Mouse (Mus musculus) midbrain, postnatal 0 days (tissue): Measurements from ENCODE around the gene Nudt16l1. TPM values are rescaled to one million over a fixed set of nuclear protein-coding genes. Genes with fewer than 3 reads are reported as not detected.

Experiments used
- ATAC-seq: fragments of 200-750 bp; cut with Nextera tagmentation; 2 replicates; pipeline ENCODE4 v1.8.0; 2017; ENCODE audit warnings: moderate number of reproducible peaks, mild to moderate bottlenecking, moderate TSS enrichment, moderate library complexity; ENCODE audit not compliant: low FRiP score
- DNase-seq: peaks from one replicate; pipeline ENCODE4 v3.0.0-alpha.2; 2015; ENCODE audit warnings: low spot score
- H3K27ac ChIP-seq: fragments of 300-500 bp; sonication (generic); 2 replicates; pipeline ENCODE4 v1.5.1; 2014; ENCODE audit warnings: low read depth, mild to moderate bottlenecking, low read length, mixed read lengths
- H3K27me3 ChIP-seq: fragments of 300-500 bp; sonication (generic); 2 replicates; pipeline ENCODE4 v1.6.1; 2014; ENCODE audit warnings: low read length, control low read depth, mixed read lengths; ENCODE audit not compliant: insufficient read depth
- H3K36me3 ChIP-seq: fragments of 300-500 bp; sonication (generic); 2 replicates; pipeline ENCODE4 v1.6.1; 2014; ENCODE audit warnings: low read length, control low read depth, mixed read lengths; ENCODE audit not compliant: insufficient read depth
- H3K4me1 ChIP-seq: fragments of 300-500 bp; sonication (generic); 2 replicates; pipeline ENCODE4 v1.6.1; 2014; ENCODE audit warnings: mild to moderate bottlenecking, control low read depth, antibody characterized with exemption, low read length, mixed read lengths; ENCODE audit not compliant: insufficient read depth
- H3K4me2 ChIP-seq: fragments of 300-500 bp; sonication (generic); 2 replicates; pipeline ENCODE4 v1.6.1; 2014; ENCODE audit warnings: low read depth, mild to moderate bottlenecking, low read length, mixed read lengths; ENCODE audit not compliant: poor library complexity, severe bottlenecking
- H3K4me3 ChIP-seq: fragments of 300-500 bp; sonication (generic); 2 replicates; pipeline ENCODE4 v1.5.1; 2014; ENCODE audit warnings: low read depth, mild to moderate bottlenecking, low read length, moderate library complexity
- H3K9ac ChIP-seq: fragments of 300-500 bp; sonication (generic); replicated peaks from 2 replicates; pipeline ENCODE4 v1.6.1; 2014; ENCODE audit warnings: mild to moderate bottlenecking, low read length, moderate library complexity, mixed read lengths; ENCODE audit not compliant: poor library complexity, severe bottlenecking
- H3K9me3 ChIP-seq: fragments of 300-500 bp; sonication (generic); 2 replicates; pipeline ENCODE4 v1.6.1; 2016; ENCODE audit warnings: low read length, control low read depth
- CTCF ChIP-seq: IDR thresholded peaks from 2 replicates; pipeline ENCODE4 v1.5.1; 2016; ENCODE audit warnings: antibody characterized with exemption, mild to moderate bottlenecking
- WGBS: fragments of 180-500 bp; shearing (Covaris S2); extraction: QIAGEN DNeasy Blood & Tissue Kit; methylation state at CpG from one replicate; pipeline ENCODE4 v1.1.7; 2014; 5-methylcytosine and 5-hydroxymethylcytosine counted together
- polyA plus RNA-seq: library from polyadenylated mRNA; unstranded; fragments of >200 nt; fragmentation: Nextera tagmentation; extraction: Ambion mirVana; gene quantifications from 2 replicates; pipeline ENCODE4 v1.2.1, GENCODE M21; 2015
- total RNA-seq: library from RNA; depleted of rRNA; stranded (reverse); fragments of >200 nt; gene quantifications from 2 replicates; pipeline ENCODE4 v1.2.3, GENCODE M21; 2014

The Nudt16l1 gene
- total and polyA plus RNA-seq, 2 experiments from 2014 or later = 46.7 to 103 TPM

DNA sequence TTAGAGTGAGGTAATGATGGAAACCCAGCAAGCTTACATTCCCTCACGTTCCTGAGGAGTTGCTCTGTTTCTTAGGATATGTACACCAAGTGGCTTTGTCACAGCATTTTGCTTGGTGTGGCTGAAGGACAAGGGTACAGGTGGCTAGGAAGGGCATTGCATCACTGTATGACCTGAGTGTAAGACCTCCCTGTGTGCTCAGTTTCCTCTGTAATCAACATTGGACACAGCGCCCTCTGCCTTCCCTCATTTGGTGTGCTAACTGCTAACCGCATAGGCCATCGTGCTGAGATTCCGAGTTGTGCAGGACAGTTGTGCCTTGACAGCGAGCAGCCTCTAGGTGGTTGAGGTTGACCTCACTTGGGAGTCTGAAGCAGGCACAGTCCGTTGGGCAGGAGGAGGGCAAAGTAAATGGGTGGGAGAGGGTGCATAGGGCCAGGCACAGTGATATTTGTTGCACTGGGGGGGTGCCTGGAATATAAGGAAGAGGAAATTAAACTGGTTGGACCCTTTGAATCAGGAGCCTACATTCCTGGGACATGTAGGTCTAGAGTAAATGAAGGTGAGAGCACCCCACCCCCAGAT is 41.3 kb upstream of the Nudt16l1 start:
- Histone ChIP-seq H3K27me3 (no peaks in the 10 kb centered on the region), H3K27ac (no peak overlapping the region), H3K4me1 (no peaks in the 10 kb centered on the region), H3K4me2 (no peak overlapping the region), H3K36me3 (no peaks in the 10 kb centered on the region), H3K4me3 (no peak overlapping the region), H3K9me3 (no peaks in the 10 kb centered on the region), H3K9ac (no peak overlapping the region)
- peak; percentile 19; the same call in 1 of the 2 replicates for TF ChIP-seq CTCF
- no peak for ATAC-seq
- 50% methylated on average over 7 of the region's 7 CpGs for WGBS
- no peak for DNase-seq

DNA sequence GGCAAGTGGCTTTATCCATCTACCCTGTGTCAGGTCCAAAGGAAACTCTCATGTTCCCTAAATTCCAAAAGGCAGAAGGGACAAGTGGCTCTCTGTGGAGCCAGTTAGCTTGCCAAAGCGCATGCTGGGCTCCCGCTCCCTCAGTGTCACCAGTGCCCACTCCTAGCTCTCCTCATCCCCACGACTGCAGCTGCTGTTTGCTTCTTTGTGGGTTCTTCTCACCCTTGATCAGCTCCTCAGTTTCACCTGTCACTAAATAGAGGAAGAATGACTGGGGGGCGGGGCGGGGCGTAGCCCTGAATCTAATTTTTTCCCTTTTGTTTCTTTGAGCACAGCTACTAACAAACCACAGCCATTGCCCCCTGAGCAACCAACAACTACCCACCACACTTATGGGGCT is 39.7 kb upstream of the Nudt16l1 start:
- Histone ChIP-seq H3K36me3 (no peaks in the 10 kb centered on the region), H3K4me3 (no peak overlapping the region), H3K27ac (no peak overlapping the region), H3K9me3 (no peaks in the 10 kb centered on the region), H3K4me2 (no peak overlapping the region), H3K4me1 (no peaks in the 10 kb centered on the region), H3K27me3 (no peaks in the 10 kb centered on the region), H3K9ac (no peak overlapping the region)
- WGBS = 93% methylated on average over 6 of the region's 6 CpGs
- no peak for TF ChIP-seq CTCF
- DNase-seq = no peak
- no peak for ATAC-seq

DNA sequence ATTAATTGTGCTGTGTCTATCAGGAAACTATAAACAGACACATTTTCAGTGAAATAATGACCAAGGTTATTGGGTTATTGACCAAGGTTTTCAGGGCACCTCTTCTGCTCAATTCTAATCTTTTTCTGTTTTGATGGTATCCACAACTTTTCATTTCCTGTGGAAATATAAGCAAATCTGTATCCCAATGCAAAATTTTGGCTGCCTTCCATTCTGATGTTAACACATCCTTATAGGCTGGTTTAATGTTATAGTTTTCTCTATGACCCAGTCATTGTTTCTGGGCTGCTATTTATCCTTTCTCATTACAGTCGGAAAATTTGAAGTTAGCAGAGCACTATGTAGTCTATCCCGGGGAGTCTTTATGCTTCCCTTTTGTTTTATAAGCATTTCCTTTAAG is 38.9 kb upstream of the Nudt16l1 start:
- H3K27ac ChIP-seq = no peak overlapping the region
- no peak overlapping the region for H3K9ac ChIP-seq
- H3K4me1 ChIP-seq = no peaks in the 10 kb centered on the region
- no peaks in the 10 kb centered on the region for H3K36me3 ChIP-seq
- no peaks in the 10 kb centered on the region for H3K27me3 ChIP-seq
- WGBS = 89% methylated on average over 2 of the region's 2 CpGs
- no peak for TF ChIP-seq CTCF
- no peak overlapping the region for H3K4me2 ChIP-seq
- ATAC-seq (no peak), DNase-seq (no peak)
- H3K4me3 ChIP-seq = no peak overlapping the region
- H3K9me3 ChIP-seq = no peaks in the 10 kb centered on the region

GRCm38 (mm10) chr16:4901167-4901566 is 37.4 kb upstream of the Nudt16l1 start:
- Histone ChIP-seq H3K4me3 (no peak overlapping the region), H3K36me3 (no peaks in the 10 kb centered on the region), H3K9ac (no peak overlapping the region), H3K27ac (no peak overlapping the region), H3K27me3 (no peaks in the 10 kb centered on the region), H3K9me3 (no peaks in the 10 kb centered on the region), H3K4me2 (no peak overlapping the region), H3K4me1 (no peaks in the 10 kb centered on the region)
- no peak for ATAC-seq
- TF ChIP-seq CTCF = no peak
- WGBS = 57% methylated on average over 7 of the region's 7 CpGs
- no peak for DNase-seq

DNA sequence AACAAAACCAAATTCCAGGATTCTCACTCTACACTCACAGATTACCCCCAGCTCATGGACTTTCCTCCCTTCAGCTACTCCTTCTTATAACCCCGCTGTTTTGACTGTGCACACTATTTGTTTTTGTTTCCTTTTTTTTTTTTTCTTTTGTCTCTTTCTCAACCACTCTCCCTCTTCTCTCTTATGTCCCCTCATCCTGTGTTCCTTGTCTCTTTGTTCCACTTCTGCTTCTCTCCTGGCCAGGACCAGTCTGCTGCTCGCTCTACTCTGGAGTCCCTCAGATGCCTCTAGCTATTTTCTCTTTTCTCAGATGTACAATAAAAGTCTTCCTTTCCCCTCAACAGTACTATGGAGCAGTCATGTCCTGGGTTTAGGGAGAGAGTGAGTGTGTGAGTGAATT is 36.2 kb upstream of the Nudt16l1 start:
- H3K4me1 ChIP-seq = no peaks in the 10 kb centered on the region
- 69% methylated on average over 2 of the region's 2 CpGs for WGBS
- ATAC-seq (no peak), DNase-seq (no peak)
- peaks cover 2% of the 10 kb centered on the region; the same call in 1 of the 2 replicates for H3K36me3 ChIP-seq
- H3K4me2 ChIP-seq = no peak overlapping the region
- H3K27me3 ChIP-seq = no peaks in the 10 kb centered on the region
- no peak overlapping the region for H3K9ac ChIP-seq
- no peak for TF ChIP-seq CTCF
- H3K9me3 ChIP-seq = no peaks in the 10 kb centered on the region
- no peak overlapping the region for H3K27ac ChIP-seq
- H3K4me3 ChIP-seq = no peak overlapping the region

- WGBS = 86% methylated on average over 6 of the region's 6 CpGs
- Histone ChIP-seq H3K27me3 (no peaks in the 10 kb centered on the region), H3K27ac (no peak overlapping the region), H3K4me1 (no peaks in the 10 kb centered on the region), H3K9ac (no peak overlapping the region), H3K4me2 (no peak overlapping the region), H3K4me3 (no peak overlapping the region), H3K9me3 (no peaks in the 10 kb centered on the region), H3K36me3 (peaks cover 5% of the 10 kb centered on the region; the same call in 1 of the 2 replicates)
- DNase-seq (no peak), ATAC-seq (no peak)
- TF ChIP-seq CTCF = no peak
Observed at GRCm38 (mm10) chr16:4903491-4904102, 35.0 kb upstream of the Nudt16l1 start.
